Mouse (Mus musculus): ENCODE data around the gene Skor1.

The Skor1 gene

DNA sequence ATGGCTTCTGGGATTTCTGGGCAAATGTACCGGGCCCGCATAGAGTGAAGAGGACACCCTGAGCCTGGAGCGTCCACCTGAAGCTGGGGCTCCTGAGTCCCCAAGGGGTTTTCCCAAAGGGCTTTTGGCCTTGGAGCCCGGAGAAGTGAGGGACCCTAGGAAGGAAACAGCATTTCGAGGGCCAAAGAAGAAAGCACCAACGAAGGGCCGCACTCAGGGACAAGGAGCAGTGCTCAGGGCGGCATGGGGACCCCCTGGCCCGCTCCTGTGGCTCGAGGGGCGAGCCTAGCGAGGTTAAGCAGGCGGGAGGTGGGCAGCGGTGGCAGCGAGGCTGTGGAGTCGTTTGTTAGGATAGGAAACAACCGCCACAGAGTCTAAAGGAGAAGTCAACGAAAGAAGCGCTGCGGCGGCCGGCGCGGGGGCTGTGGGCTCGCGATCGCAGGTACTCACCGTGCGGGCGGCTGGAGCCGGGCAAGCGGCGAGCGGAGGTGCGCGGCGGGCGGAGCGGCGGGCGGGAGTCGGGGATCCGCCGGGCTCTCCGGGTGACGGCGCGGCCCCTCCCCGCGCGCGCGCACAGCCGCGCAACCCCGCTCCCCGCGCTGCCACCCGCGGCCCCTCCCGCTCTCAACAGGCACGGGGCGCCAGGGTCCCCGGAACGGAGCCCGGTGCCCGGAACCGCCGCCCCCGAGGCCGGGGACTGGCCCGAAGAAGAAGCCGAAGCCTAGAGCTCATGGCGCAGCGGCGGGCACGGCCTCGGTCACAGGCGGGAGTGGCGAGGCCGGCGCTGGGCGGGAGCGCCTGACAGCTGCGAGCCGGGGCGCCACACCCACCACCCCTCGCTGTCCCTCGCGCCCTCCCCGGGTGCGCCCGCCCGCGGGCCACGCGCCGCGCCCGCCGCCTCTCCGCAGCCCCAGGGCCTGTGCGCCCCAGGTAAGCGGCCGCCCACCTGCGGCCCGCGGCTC lies at the start of gene Skor1:
Skor1 (minus strand) TSS at position 552 of the 962 bp plus-strand sequence.
- DNase-seq: no peak

DNA sequence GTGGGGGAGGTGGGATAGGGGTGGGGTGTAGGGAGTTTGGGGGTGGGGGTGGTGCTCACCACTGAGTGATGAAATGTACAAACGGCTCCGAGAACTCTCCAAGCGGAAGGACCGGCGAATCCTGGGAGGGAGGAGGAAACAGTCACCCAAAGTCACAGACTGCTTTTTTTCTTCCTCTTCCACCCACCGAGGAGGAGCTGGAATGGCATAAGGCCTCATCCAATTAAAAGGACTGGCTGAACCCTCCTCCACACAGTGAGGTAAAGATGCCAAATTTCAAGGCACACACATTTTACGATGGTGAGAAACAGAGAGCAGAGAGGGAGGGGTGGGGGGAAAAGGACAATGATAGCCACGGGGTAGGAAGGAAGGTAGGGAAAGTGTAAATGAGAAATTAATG lies 48.5 kb upstream of the Skor1 start:
- DNase-seq: no peak

DNA sequence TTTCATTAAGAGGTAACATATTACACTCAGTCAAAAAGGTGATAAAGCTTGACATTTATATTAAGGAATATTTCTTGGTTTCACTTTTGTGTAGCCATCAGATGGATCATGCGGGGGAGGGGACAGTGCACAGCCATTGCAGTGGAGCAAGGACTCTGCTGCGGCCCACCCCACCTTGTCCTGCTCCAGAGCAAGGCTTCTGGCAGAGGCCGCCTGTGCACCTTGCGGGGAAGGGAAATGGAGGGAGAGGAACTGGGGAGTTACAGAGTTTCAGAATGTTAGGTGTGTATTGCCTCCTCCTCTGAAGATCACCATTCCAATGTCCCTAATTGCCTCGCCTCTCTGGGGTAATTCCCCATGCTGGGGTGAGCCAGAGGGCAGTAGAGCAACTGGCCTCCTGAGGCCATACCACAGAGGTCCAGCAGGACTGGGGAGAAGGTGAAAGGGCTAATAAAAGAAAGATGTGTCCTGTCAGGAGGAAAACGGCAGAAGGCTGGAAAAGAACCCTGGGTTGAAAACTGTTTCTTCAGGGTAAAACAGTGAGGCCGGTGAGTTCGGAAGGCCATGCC lies 47.4 kb upstream of the Skor1 start:
- DNase-seq: no peak

DNA sequence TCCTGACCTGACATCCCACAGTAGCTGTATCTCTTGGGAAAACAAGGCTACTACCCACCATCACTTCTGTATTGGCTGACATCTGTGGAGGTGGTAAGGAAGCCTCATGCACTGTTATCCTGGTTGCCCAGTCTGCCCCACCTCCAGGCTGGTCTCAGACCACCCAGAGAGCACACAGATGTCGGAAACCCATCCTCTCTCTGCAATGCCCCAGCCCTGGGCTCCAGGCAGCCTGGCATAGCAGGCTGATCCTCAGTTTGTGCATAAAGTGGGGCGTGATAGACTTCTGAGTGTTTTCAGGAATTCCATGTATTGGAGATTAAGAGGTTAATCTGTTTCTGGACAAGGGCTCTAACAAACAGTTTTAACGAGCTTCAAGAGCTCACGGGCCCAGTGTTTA lies 46.8 kb upstream of the Skor1 start:
- DNase-seq: no peak

DNA sequence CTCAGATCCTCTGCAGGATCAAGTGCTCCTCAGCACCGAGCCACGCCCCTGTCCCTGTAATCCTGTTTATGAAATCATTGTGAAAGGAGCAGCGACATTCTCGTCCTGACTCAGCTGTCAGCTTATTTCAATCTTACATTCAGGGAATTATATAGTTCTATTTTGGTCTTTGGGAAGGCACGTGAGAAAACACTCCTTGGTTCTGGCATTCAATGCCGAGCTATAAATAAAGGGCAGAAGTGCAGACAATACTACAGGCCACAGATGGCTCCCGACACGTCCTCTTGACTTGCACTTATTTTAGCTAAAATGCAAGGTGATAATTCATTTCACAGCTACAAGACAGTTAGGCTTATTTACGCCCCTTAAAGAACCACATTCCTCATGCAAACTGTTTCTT lies 46.0 kb upstream of the Skor1 start:
- no peak for DNase-seq

DNA sequence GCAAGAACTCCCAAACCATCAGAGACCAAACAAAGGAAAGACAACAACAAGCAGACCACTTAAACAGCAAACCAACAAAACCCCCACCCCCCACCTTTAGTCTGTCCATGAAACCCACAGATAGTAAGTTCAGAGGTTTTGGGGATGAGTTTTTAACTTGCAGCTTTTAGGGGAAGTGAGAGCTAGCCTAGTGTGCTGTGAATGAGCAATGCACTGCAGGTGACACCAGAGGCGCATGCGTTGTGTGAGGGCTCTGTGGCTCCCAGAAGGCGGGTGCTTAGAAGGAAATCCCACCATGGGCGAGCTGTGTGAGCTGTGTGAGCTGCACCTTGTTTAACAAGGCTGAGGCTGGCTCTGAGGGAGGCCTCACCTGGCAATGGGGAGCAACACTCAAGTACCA lies 44.0 kb upstream of the Skor1 start:
- DNase-seq: no peak

DNA sequence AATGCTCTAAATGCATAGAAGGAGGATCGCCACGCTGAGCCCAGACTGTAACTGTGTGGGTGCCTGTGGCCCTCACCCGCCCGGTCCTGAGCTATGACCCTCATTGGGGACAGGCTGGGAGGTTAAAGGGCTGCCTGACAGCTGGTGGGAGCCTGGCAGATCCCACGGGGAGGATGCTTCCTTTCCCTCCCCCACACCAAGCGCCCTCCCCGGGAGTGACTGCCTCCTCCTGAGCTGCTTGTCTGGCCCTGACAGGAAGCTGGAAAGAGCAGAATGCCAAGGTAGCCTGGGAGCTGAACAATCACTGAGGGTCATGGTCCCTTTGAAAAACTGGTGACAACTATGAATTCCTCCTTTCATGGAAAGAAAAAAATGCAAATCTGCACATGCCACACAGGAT lies 38.5 kb upstream of the Skor1 start:
- no peak for DNase-seq

DNA sequence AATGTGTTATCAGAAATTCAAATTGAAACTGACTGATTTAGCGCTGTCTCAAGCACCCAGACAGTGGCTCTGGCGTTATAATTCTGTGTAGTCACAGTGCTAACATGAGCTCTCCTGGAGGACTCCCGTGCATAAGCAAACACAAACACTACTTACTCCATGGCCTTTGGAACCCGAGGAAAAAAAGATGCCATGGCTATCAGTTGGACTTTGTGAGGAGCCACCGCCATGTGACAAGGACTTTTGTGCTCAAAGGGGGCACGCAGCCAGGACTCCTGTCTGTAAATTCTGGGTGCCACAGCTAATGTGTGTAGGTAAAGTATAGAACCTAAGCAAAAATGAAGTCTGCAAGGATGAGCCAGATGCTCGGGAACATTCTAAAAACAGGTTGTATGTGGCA lies 36.5 kb upstream of the Skor1 start:
- no peak for DNase-seq

DNA sequence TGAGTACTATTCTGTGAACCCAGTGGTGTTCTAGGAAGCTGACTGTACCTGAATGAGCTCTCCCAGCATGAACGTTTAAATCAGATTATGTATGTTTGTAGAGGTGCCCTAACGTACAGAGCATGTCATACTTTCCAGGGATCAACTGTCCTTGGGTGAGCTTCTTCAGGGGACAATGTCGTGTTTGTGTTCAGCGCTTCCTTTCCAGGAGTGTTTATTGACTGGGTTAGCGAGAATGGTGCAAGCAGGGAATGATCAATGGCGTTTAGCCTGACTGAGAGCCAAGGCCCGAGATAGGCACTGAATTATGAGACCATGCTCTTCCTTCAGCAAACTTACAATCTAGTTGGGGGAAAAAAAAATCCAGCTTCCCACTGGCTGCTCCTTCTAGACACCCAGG lies 35.1 kb upstream of the Skor1 start:
- DNase-seq: no peak

DNA sequence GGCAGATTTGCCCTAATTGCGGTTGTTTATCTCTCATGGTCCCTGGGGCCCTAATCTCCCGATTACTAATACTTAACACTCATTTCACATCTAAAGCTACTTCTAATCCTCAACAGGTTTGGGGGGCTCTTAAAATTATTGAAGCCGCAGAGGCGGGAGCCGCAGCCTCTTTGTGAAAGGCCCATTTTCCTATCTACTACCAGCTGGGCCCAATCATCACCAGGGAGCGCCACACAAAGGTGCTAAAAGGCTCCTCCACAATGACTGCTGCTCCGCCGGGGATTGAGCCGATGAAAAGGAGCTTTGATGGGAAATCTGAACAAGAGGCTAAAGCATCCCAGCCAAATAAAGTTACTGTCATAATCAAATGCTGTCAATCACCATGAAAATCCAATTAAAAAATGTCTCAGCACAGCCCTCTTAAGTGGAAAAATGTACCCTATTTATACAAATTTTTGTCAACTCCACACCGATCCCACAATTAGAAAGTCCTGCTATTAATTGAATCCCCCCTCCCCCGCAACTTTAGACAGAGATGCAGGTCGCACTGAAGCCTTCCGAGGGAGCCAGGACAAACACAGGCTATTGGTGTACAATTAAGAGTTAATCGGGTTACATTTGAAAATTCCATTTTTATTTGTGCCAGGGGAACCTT lies 33.7 kb upstream of the Skor1 start:
- DNase-seq: no peak

DNA sequence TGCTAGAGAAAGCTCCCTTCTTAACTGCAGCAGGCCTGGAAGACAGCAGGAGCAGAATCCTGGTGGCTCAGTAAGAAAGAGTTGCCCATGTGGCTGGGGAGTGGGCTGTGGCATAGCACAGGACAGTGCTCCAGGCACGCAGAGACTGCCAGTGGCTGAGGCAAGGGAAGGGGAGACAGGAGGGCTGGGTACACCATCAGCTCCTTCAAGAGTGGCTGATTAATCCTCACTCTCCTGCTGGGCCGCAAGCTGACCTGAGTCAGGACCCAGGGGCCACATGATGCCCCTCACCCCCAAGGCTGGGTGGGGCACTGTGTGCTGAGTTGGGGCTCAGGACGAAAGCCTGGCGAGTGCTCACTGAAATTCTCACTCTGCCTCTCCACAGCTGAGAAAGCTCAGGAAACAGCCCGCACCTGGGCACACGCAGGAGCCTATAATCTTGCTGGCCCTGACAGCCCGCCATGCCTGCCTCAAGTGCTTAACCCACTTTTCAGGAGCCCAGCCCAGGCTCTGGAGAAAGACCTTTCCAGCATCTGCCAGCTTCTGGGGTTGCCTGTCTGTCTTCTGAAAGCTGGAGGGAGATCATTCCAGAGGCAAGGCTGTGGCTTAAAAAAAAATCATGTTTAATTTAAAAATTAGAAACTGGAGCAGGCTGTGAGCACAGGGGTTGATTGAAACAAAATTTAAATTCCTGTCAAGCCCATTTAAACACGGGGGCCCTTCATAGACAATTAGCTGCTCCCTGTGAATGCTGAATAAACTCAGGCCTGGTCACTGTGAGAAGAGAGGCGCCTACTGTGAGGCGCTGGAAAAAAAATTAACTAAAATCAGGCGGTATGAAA lies 32.8 kb upstream of the Skor1 start:
- no peak for DNase-seq

DNA sequence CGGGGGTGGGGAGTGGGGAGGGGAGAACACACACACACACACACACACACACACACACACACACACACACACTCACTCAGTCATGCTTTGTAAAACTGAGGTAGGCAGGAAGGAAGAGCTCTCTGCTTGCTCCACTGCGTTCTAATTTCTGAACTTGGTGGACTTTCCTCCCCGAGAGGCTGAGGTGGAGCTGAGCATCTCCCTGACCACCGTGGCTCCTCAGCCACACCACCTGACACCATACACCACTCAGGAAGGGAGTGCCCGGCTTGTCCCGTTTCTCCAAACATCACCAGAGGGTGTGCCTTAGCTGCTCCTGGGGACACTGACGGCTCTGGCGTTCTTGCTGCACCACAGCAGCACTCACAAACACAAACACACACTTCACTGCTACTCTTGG lies 29.5 kb upstream of the Skor1 start:
- no peak for DNase-seq

DNA sequence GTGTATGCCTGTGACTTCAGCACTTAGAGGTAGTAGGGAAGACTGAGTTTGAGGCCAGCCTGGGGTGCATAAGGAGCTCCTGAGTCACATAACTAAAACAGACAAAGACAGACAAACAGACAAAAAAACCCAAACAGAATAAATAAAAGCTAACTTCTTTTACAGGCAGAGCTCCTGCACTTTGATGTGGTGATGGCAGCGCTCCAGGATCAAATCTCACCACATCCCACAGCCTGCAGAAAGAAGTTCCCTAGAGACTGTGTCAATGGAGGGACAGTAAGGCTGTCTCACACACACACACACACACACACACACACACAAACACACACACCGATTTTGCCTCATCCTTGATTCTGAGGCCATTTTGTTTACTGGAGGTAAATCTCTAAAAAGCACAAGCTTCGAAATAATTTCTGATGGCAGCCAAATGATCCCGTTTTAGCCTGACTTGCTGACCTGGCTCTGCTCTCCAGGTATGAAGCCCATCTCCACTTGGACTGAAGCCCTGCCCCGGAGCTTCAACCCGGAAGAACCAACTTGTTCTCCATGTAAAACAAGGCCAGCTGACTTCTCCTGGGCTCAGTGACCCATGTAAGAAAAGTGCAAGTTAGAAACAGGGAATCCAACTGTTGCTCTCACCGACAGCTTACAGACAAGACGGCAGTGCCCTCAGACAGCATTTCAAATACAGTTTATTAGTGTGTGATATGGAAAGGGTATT lies 25.4 kb upstream of the Skor1 start:
- DNase-seq: no peak

DNA sequence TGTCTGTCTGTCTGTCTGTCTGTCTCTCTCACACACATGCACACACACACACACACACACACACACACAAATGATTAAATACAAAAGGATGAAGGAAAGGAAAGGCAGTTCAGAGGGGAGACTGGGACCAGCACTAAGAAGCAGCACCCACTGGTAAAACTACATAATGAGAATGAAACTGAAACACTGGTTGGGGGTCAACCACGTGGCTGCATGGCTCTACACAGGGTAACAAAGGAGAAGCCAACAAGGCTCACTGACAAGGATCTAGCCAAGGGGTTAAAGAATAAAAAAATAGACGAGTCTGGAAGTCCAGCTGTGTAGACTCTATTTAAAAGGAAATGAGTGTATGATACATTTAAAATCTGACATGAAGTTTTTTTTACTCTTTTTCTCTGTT lies 23.2 kb upstream of the Skor1 start:
- no peak for DNase-seq

DNA sequence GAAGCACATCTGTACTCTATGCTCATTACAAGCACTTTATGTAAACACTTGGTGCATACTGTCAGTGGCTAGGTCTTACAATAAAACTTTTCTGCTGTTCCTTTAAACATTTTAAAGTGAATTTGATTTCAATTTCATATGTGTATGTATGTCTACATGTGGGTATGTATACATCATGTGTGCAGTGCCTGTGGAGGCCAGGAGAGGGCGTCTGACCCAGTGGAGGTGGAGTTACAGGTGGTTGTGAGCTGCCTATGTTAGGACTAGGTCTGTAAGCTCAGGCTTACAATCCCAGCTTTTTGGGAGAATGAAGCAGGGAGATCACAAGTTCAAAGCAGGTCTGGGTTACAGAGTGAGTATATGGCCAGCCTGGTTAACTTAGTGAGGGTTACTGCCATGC lies 20.4 kb upstream of the Skor1 start:
- no peak for DNase-seq

DNA sequence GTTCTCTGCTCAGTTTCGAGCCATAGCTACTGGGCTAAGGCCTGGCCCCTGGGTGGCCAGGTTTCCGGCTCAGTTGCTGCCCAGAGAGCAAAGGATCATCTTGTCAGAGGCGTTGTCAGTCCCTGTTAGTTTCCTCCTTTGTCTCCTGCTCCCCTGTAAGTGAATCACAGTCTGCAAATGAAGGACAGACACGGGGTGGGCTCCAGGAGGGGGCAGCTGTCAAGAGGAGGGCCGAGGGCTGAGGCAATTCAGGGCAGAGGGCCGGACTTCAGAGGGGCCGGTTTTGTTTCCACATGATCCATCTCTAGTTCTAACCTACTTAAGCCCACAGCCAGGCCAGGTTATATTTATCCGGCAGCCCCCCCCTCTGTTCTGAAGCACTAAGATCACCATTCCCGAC lies 16.3 kb upstream of the Skor1 start:
- no peak for DNase-seq

DNA sequence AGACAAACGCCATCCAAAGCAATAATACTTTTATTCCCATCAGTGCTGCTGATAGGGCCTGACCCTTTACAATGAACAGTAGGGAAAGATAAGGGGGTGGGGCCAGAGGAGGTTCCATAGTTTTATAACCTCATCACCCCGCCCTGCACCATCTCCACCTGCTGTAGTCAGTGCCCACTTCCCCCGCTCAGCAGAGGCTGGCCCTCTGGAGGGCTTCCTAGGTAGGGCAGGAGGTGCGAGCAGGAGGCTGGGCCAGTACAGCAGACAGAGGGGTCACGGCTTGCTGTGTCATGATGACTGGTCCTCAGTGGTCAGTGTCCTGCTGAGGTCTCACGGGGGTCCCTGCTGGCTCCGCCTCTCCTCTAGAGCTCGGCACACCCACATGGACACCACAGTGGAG lies 15.0 kb upstream of the Skor1 start:
- no peak for DNase-seq

DNA sequence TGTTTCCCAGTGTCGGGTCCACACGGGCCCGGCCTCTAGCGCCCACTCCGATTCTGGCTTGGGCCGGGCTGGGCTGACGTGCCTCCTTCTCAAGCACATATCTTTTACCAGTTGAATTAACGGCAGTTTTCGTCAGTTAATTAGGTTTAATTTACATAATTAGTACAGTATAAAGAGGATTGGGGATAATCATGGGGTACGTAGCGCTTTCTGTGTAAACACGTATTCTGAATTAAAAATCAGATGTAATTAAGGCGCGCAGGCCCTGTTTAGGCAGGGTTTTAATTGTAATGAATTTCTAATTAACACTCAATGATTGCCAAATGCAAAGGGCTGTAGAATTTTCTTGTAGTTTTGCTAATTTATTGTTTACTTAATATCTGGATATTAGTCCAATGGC lies 3.2 kb upstream of the Skor1 start:
- DNase-seq: no peak

DNA sequence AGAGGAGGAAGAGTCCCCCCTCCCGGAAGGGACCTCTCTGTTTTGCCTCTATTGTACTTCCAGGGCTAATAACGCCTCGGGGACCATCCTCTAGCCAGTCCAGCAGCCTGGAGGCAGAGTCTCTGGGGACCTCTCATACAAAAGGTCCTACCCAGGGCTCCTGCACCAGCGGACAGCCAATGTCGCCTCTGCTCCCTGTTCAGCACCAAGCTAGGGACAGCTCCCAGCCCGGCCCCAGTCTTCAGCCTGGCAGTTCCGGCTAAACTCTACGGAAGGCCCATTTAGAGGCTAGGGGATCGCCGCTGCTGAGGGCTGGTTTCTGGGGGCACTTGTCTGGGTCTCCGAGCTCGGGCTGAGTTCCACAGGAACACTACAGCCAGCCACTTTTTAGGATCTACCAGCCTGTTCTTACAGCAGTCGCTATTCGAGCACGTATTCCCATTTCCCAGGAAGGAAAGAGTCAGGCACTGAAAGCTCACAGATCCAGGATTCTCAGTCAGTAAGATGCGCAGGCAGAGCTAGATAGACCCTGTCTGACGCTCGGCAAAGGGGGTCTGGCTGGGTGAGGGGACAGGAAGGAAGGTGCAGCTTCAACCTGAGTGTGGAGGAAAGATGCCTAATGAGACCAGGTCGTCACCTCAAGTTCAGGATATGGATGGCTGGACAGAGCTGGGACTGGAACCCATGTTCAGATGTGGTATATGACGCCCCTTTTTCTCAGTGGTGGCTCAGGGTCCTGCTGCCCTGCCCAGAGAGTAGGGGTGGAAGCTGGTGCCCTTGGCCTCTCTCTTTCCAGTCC lies 2.5 kb upstream of the Skor1 start:
- DNase-seq: no peak

DNA sequence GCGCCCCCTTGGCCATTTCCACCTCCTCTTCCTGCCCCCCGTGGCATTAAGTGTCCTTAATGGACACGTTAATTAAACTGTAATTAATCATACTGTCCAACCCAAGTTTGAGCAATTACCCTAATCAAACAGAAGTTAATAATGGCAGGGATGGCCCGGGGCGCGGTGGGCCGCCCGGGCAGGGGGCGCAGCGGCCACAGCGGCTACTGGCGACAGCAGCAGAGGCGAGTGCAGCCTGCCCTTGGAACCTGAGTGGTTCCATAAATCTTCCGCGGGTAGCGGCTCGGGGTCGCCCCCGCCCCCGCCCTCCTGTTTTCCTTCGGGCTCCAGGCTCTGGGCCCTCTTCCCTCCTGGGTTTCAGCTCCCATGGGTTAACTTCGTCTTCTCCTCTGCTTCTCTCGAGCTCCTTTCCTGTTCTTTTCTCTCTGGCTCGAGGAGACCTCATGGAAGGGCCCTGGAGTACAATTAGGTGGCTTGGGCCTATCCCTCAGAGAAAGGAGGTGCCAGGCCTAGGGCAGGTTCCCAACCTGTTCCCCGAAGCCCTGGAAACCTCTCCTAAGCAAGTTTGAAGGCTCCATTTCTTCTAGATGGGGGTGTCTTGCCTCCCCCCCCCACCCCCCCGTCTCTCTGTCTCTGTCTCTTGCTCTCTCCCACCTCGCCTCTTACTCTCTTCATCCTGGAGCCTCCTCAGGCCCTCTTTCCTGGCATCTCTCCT lies 1.5 kb upstream of the Skor1 start:
- no peak for DNase-seq

DNA sequence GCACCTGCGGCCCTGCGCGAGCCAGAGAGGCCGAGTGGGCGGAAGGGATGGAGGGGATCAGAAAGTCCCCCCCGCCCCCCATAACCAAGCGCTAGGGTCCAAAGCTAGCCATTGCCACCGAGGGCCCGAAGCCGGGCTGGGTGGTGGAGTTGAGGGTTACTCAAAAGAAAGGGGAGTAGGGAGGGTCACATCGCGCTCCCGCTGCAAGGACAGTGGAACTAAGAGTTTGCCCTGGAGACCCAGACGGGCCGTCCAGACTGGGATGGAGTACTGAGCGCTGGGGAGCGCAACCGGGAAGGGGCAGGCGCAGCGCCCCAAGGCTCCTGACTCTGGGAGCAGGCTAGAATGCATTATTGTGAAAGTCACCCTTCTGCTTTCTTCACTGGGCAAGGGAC lies 608 bp upstream of the Skor1 start:
- DNase-seq: no peak
